In genomic region chr8:82471825-82472224, GRCm38 (mm10) we compare ENCODE assay signal across 15 mouse cellular contexts.
"Had no signal": no experiment of that assay in that cellular context is flagged by ENCODE, and none has a peak within 500 bp of the region (broad histone marks: within the 10 kb centered on the region; RNA-seq: fewer than 3 reads in every experiment).

No protein-coding gene starts in this region.

- ATAC-seq: midbrain, embryonic 13.5 days; midbrain, embryonic 15.5 days had no signal

- H3K27ac ChIP-seq: macrophage; midbrain, embryonic 13.5 days; midbrain, embryonic 15.5 days; neural tube, embryonic 12.5 days; stomach, embryonic 15.5 days; stomach, postnatal 0 days had no signal

- H3K4me3 ChIP-seq: megakaryocyte, embryonic 14.5 days; midbrain, embryonic 13.5 days; midbrain, embryonic 15.5 days; neural tube, embryonic 12.5 days; stomach, embryonic 15.5 days had no signal

- H3K9me3 ChIP-seq: megakaryocyte, embryonic 14.5 days; midbrain, embryonic 13.5 days; midbrain, embryonic 15.5 days; neural tube, embryonic 12.5 days; stomach, embryonic 15.5 days had no signal

- DNase-seq: lung, embryonic 14.5 days; lung, postnatal 10 days; lung, postnatal 36 days; right cerebral cortex, postnatal 14 days; thymus, adult 2 months; thymus, postnatal 25 days; thymus, postnatal 4 days had no signal

- H3K36me3 ChIP-seq: midbrain, embryonic 13.5 days; midbrain, embryonic 15.5 days; neural tube, embryonic 12.5 days; stomach, embryonic 15.5 days had no signal

- H3K4me2 ChIP-seq: lung, embryonic 14.5 days; midbrain, embryonic 11.5 days; midbrain, embryonic 13.5 days; midbrain, embryonic 15.5 days; neural tube, embryonic 12.5 days; stomach, embryonic 15.5 days had no signal

- H3K27me3 ChIP-seq: megakaryocyte, embryonic 14.5 days; midbrain, embryonic 13.5 days; midbrain, embryonic 15.5 days; neural tube, embryonic 12.5 days; stomach, embryonic 15.5 days had no signal

- H3K9ac ChIP-seq: lung, embryonic 14.5 days; midbrain, embryonic 13.5 days; midbrain, embryonic 15.5 days; neural tube, embryonic 12.5 days; stomach, embryonic 15.5 days had no signal

- H3K4me1 ChIP-seq: megakaryocyte, embryonic 14.5 days; midbrain, embryonic 13.5 days; midbrain, embryonic 15.5 days; neural tube, embryonic 12.5 days; stomach, embryonic 15.5 days had no signal
